Mouse (Mus musculus) bone marrow, adult 2 months (tissue): ENCODE data around the gene Tmem253. TPM values are rescaled to one million over a fixed set of nuclear protein-coding genes. Genes with fewer than 3 reads are reported as not detected.

Experiments
- H3K27ac ChIP-seq: fragments of 200-500 bp; 2 replicates; pipeline ENCODE4 v1.5.1; 2012; ENCODE audit warnings: low read depth, mild to moderate bottlenecking, control low read depth, inconsistent platforms, low read length; ENCODE audit not compliant: control insufficient read depth, poor library complexity, insufficient read depth
- H3K4me1 ChIP-seq: fragments of 200-500 bp; 2 replicates; pipeline ENCODE4 v1.6.1; 2011; ENCODE audit warnings: low read length; ENCODE audit not compliant: control insufficient read depth, insufficient read depth
- H3K4me3 ChIP-seq: fragments of 200-500 bp; replicated peaks from 2 replicates; pipeline ENCODE3; 2011; ENCODE audit warnings: mild to moderate bottlenecking, low read depth, low read length, control low read depth; ENCODE audit not compliant: control insufficient read depth
- CTCF ChIP-seq: fragments of 200-500 bp; IDR thresholded peaks from 2 replicates; pipeline ENCODE4 v1.5.1; 2011; ENCODE audit warnings: low read length, control low read depth; ENCODE audit not compliant: control insufficient read depth, insufficient read depth
- POLR2A ChIP-seq: fragments of 200-500 bp; IDR thresholded peaks from 2 replicates; pipeline ENCODE4 v1.6.1; 2011; ENCODE audit warnings: low read depth, mild to moderate bottlenecking, control low read depth, low read length, borderline replicate concordance; ENCODE audit not compliant: control insufficient read depth
- WGBS: fragments of 180-500 bp; shearing (Covaris S2); methylation state at CpG from one replicate; pipeline ENCODE4 v1.1.7; 2018; 5-methylcytosine and 5-hydroxymethylcytosine counted together
- polyA plus RNA-seq: library from polyadenylated mRNA; stranded (reverse); fragments of >200 nt; gene quantifications from 2 replicates; pipeline ENCODE4 v1.2.4, GENCODE M21; 2011; ENCODE audit warnings: low replicate concordance; ENCODE audit not compliant: missing spikeins, insufficient read depth, insufficient read length

The Tmem253 gene
- polyA plus RNA-seq, 1 experiment: not detected

DNA sequence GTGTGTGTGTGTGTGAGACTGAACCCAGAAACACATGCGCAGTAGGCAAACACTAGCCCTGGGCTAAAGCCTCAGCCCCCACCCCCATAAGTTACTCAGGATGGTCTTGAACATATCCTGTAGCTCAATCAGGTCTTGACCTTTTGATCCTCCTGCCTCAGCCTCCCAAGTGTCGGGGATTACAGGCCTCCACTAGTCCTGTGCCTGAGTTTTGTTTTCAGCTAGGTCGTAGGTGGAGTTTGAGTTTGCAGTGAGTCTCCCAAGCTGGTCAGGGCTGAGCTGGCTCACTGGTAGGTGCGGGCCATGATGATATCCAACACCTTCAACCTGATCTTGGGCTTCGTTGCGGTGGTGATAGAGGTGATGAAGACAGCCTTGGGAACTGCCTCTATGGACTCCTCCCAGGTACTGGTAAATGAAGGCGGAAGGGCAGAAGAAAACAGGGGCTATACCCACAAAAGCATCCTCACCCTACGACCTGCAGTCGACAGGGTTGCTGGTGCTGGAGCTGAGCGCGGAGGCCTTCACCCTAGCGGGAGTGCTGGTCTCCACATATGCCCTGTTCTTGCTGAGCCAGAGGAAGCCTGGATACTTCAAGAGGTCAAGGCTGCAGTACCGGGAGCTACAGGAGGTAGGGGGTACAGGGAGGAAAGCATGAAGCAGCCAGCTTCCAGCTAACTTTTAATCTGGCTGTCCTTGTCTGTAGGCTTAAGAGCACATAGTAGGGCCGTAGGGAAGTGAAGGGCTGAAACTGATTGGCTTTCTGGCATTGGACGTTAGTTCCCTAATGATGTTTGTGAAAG lies 3.0 kb downstream of the Tmem253 start:
- no peak for TF ChIP-seq CTCF
- no peak for TF ChIP-seq POLR2A
- peaks cover 1% of the 10 kb centered on the region; the same call in 1 of the 2 replicates for H3K4me1 ChIP-seq
- H3K27ac ChIP-seq: no peak overlapping the region
- 84% methylated on average over 15 of the region's 15 CpGs for whole genome bisulfite sequencing
- no peak overlapping the region for H3K4me3 ChIP-seq

DNA sequence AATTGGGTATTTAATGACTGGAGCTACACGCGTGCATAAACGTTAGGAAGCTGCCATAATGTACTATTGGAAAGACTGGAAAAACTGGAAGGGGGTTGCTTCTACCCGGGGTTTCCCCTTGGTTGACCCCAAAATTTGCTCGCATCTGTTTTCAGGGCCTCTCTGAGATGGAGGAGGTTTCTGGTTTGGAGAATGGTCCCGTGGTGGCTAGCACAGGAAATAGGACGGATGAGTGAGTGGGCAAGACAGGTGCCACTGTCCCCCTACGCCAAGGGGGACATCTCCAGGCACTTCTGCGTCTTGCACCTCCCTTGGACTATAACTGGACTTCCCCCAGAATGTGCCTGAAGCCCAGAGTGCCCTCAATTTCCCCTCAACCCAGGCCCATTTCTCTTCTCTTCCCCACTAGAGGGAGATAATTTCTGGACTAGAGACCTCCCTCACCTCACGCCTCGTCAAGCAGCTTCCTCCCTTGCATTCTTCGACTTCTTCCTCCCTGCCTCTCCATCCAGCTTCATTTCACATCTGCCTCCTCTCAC lies 3.7 kb downstream of the Tmem253 start:
- Histone ChIP-seq H3K4me3 (peak overlapping the region; percentile 82), H3K27ac (peak overlapping the region; percentile 93), H3K4me1 (peaks cover 1% of the 10 kb centered on the region; the same call in 1 of the 2 replicates)
- WGBS: 18% methylated on average over 12 of the region's 12 CpGs
- TF ChIP-seq CTCF (peak; percentile 52), POLR2A (no peak)

- Histone ChIP-seq H3K27ac (peak overlapping the region; percentile 93), H3K4me1 (peaks cover 1% of the 10 kb centered on the region; the same call in 1 of the 2 replicates), H3K4me3 (peak overlapping the region; percentile 82)
- WGBS: under 1% methylated on average over 74 of the region's 74 CpGs
- TF ChIP-seq CTCF (peak; percentile 70), POLR2A (peak; percentile 82; the same call in 1 of the 2 replicates)
Measured at GRCm38 (mm10) chr14:52019590-52020340, 4.3 kb downstream of the Tmem253 start.

DNA sequence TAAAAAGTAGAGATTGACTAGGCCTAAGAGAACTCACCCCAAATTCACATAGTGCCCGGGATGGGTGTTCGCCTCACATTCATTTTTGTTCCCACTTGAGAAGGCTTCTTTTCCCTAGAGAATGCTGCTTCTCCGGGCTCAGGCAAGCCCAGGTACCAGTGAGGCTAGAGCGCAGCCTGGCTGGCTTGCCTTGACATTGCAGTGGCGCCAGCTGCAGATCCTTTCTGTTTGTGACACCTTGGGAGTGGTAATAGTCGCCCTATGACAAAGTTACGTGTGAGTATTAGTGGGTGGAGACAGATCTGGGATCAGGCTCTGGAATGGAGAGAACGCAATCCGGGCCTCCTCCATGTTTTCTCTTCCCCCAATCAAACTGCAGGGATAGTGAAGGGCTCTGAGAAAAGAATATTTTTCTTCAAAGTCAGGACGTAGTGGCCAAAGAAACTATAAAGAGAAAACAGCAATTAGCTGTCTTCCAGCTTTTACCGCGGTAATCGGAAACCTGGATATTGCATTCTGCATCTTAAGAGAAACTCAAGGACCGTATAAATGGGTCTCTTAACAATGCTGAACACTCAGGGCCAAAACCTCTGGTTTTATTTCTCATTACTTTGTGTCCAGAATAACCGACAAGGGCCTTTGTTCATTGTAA lies 5.2 kb downstream of the Tmem253 start, which contains the start of gene Zfp219:
Gene Zfp219 (minus strand): TSS at position 248 of the 652 bp plus-strand sequence.
- peak within 1 kb of the TSS; percentile 93 for H3K27ac ChIP-seq
- TF ChIP-seq CTCF (peak; percentile 69), POLR2A (peak; percentile 90)
- 16% methylated on average over 15 of the region's 15 CpGs for WGBS
- peaks cover 1% of the 10 kb centered on the region; the same call in 1 of the 2 replicates for H3K4me1 ChIP-seq
- H3K4me3 ChIP-seq: peak within 1 kb of the TSS; percentile 82

- peaks cover 1% of the 10 kb centered on the region; the same call in 1 of the 2 replicates for H3K4me1 ChIP-seq
- WGBS: 81% methylated on average over 4 of the region's 4 CpGs
- H3K27ac ChIP-seq: no peak overlapping the region
- TF ChIP-seq CTCF (no peak), POLR2A (no peak)
- no peak overlapping the region for H3K4me3 ChIP-seq
Measured at GRCm38 (mm10) chr14:52021138-52021529, 5.7 kb downstream of the Tmem253 start.

DNA sequence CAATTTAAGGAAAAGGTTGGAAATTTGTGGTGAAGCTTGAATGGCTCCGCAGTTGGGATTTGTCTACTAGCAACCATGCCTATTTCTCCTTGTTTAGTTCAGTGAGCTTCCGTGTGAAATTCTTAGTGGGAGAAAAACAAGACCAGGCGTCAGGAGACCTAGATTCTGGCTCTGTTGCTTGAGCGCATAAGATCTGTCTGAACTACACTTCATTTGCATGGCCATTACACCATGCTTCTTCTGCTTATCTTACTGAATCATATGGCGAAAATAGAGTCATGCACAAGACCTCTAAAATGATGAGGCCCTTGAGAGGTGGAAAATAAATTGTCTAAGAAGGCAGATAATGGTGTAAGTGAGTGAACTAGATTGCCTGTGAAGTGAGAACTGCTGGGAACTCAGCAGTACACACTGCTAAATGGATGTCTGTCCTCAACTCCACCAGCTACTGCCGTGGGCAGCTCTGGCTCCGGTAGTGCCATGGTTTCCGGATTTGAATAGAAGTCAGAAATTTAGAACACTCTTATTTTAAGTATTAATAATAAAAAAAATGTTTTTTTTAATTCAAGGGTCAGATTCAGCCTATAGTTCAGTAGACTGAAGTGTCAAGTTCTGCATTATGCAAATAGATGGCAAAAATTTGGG lies 6.2 kb downstream of the Tmem253 start:
- H3K27ac ChIP-seq: peak overlapping the region; percentile 37; the same call in 1 of the 2 replicates
- H3K4me1 ChIP-seq: peaks cover 1% of the 10 kb centered on the region; the same call in 1 of the 2 replicates
- no peak overlapping the region for H3K4me3 ChIP-seq
- WGBS: 80% methylated on average over 8 of the region's 8 CpGs
- TF ChIP-seq POLR2A (no peak), CTCF (no peak)

GRCm38 (mm10) chr14:52022244-52022708 lies 6.8 kb downstream of the Tmem253 start:
- Histone ChIP-seq H3K4me3 (no peak overlapping the region), H3K27ac (no peak overlapping the region), H3K4me1 (peaks cover 1% of the 10 kb centered on the region; the same call in 1 of the 2 replicates)
- 57% methylated on average over 3 of the region's 3 CpGs for WGBS
- TF ChIP-seq CTCF: no peak
- TF ChIP-seq POLR2A: no peak
